Mouse (Mus musculus) neural tube, embryonic 14.5 days (tissue): ENCODE data around the gene Zfp810. TPM values are rescaled to one million over a fixed set of nuclear protein-coding genes. Genes with fewer than 3 reads are reported as not detected.
"Not testable (repeated sequence)": the region's sequence is repeated elsewhere in the genome, so short reads cannot be mapped to it uniquely, and the experiment has no call there.

ENCODE experiments used
- ATAC-seq: fragments of 200-750 bp; cut with Nextera tagmentation; 2 replicates; pipeline ENCODE4 v1.8.0; 2017; ENCODE audit warnings: low read depth, mild to moderate bottlenecking, moderate TSS enrichment, moderate library complexity
- H3K27ac ChIP-seq: fragments of 300-500 bp; sonication (generic); 2 replicates; pipeline ENCODE4 v1.5.1; 2014; ENCODE audit warnings: low read depth, mild to moderate bottlenecking, control low read depth, low read length, moderate library complexity, mixed read lengths
- H3K27me3 ChIP-seq: fragments of 300-500 bp; sonication (generic); 2 replicates; pipeline ENCODE4 v1.6.1; 2014; ENCODE audit warnings: low read length; ENCODE audit not compliant: control insufficient read depth, insufficient read depth
- H3K36me3 ChIP-seq: fragments of 300-500 bp; sonication (generic); 2 replicates; pipeline ENCODE4 v1.6.1; 2014; ENCODE audit warnings: low read length, mixed read lengths; ENCODE audit not compliant: control insufficient read depth, insufficient read depth
- H3K4me1 ChIP-seq: fragments of 300-500 bp; sonication (generic); 2 replicates; pipeline ENCODE4 v1.6.1; 2014; ENCODE audit warnings: low read length; ENCODE audit not compliant: control insufficient read depth, insufficient read depth
- H3K4me2 ChIP-seq: fragments of 300-500 bp; sonication (generic); 2 replicates; pipeline ENCODE4 v1.6.1; 2014; ENCODE audit warnings: mild to moderate bottlenecking, low read depth, low read length, control low read depth
- H3K4me3 ChIP-seq: fragments of 300-500 bp; sonication (generic); 2 replicates; pipeline ENCODE4 v1.5.1; 2014; ENCODE audit warnings: low read depth, low read length, control low read depth, mixed read lengths
- H3K9ac ChIP-seq: fragments of 300-500 bp; sonication (generic); replicated peaks from 2 replicates; pipeline ENCODE4 v1.6.1; 2014; ENCODE audit warnings: low read depth, mild to moderate bottlenecking, control low read depth, low read length, mixed read lengths
- H3K9me3 ChIP-seq: fragments of 300-500 bp; sonication (generic); 2 replicates; pipeline ENCODE4 v1.6.1; 2016; ENCODE audit warnings: low read length; ENCODE audit not compliant: control insufficient read depth
- WGBS: fragments of 180-500 bp; shearing (Covaris S2); extraction: QIAGEN DNeasy Blood & Tissue Kit; methylation state at CpG from one replicate; pipeline ENCODE4 v1.1.7; 2014; 5-methylcytosine and 5-hydroxymethylcytosine counted together
- polyA plus RNA-seq: library from polyadenylated mRNA; unstranded; fragments of >200 nt; fragmentation: Nextera tagmentation; extraction: Ambion mirVana; gene quantifications from 2 replicates; pipeline ENCODE4 v1.2.1, GENCODE M21; 2014

The Zfp810 gene
- polyA plus RNA-seq, 1 experiment from 2014 or later: 42.8 TPM

- Histone ChIP-seq H3K4me3 (no peak overlapping the region), H3K9ac (no peak overlapping the region), H3K36me3 (no peaks in the 10 kb centered on the region), H3K4me2 (no peak overlapping the region), H3K27ac (no peak overlapping the region), H3K9me3 (no peaks in the 10 kb centered on the region), H3K27me3 (no peaks in the 10 kb centered on the region), H3K4me1 (peaks cover 4% of the 10 kb centered on the region; the same call in 1 of the 2 replicates)
- 97% methylated on average over 1 of the region's 1 CpGs for WGBS
- ATAC-seq: no peak
Observed at GRCm38 (mm10) chr9:22324579-22324978, 17.1 kb upstream of the Zfp810 start.

GRCm38 (mm10) chr9:22322381-22323211, 15.1 kb upstream of the Zfp810 start:
- Histone ChIP-seq H3K4me2 (no peak overlapping the region), H3K27ac (no peak overlapping the region), H3K9me3 (no peaks in the 10 kb centered on the region), H3K9ac (no peak overlapping the region), H3K27me3 (no peaks in the 10 kb centered on the region), H3K4me3 (no peak overlapping the region), H3K4me1 (peaks cover 4% of the 10 kb centered on the region; the same call in 1 of the 2 replicates), H3K36me3 (no peaks in the 10 kb centered on the region)
- 87% methylated on average over 8 of the region's 8 CpGs for WGBS
- no peak for ATAC-seq

GRCm38 (mm10) chr9:22319109-22319508, 11.7 kb upstream of the Zfp810 start:
- 98% methylated on average over 1 of the region's 1 CpGs for WGBS
- no peak for ATAC-seq
- no peaks in the 10 kb centered on the region for H3K9me3 ChIP-seq
- no peak overlapping the region for H3K4me2 ChIP-seq
- no peak overlapping the region for H3K27ac ChIP-seq
- H3K4me3 ChIP-seq: no peak overlapping the region
- no peaks in the 10 kb centered on the region for H3K27me3 ChIP-seq
- no peak overlapping the region for H3K9ac ChIP-seq
- no peaks in the 10 kb centered on the region for H3K36me3 ChIP-seq
- no peaks in the 10 kb centered on the region for H3K4me1 ChIP-seq

GRCm38 (mm10) chr9:22316047-22316446, 8.6 kb upstream of the Zfp810 start:
- whole genome bisulfite sequencing: 73% methylated on average over 5 of the region's 5 CpGs
- H3K27me3 ChIP-seq, H3K4me1 ChIP-seq, H3K9ac ChIP-seq, H3K36me3 ChIP-seq, H3K4me2 ChIP-seq, H3K4me3 ChIP-seq, ATAC-seq, H3K27ac ChIP-seq, H3K9me3 ChIP-seq: not testable (repeated sequence)

- WGBS: 87% methylated on average over 3 of the region's 3 CpGs
- no peak for ATAC-seq
- H3K27ac ChIP-seq: no peak overlapping the region
- no peaks in the 10 kb centered on the region for H3K9me3 ChIP-seq
- no peak overlapping the region for H3K4me2 ChIP-seq
- no peaks in the 10 kb centered on the region for H3K27me3 ChIP-seq
- H3K4me3 ChIP-seq: no peak overlapping the region
- H3K9ac ChIP-seq: no peak overlapping the region
- no peaks in the 10 kb centered on the region for H3K4me1 ChIP-seq
- no peaks in the 10 kb centered on the region for H3K36me3 ChIP-seq
Observed at GRCm38 (mm10) chr9:22314066-22314465, 6.6 kb upstream of the Zfp810 start.

GRCm38 (mm10) chr9:22313218-22313617, 5.8 kb upstream of the Zfp810 start:
- Histone ChIP-seq H3K9ac (no peak overlapping the region), H3K27me3 (no peaks in the 10 kb centered on the region), H3K4me2 (no peak overlapping the region), H3K27ac (no peak overlapping the region), H3K4me3 (no peak overlapping the region), H3K4me1 (no peaks in the 10 kb centered on the region), H3K36me3 (no peaks in the 10 kb centered on the region), H3K9me3 (no peaks in the 10 kb centered on the region)
- WGBS: 91% methylated on average over 5 of the region's 5 CpGs
- no peak for ATAC-seq

- ATAC-seq: no peak
- H3K36me3 ChIP-seq: peaks cover 3% of the 10 kb centered on the region; the same call in 1 of the 2 replicates
- no peak overlapping the region for H3K4me3 ChIP-seq
- WGBS: 94% methylated on average over 5 of the region's 5 CpGs
- no peaks in the 10 kb centered on the region for H3K27me3 ChIP-seq
- H3K4me2 ChIP-seq: no peak overlapping the region
- 0 out of 2 replicates have a peak, but pooled peaks cover 4% of the 10 kb centered on the region for H3K4me1 ChIP-seq
- H3K9me3 ChIP-seq: no peaks in the 10 kb centered on the region
- no peak overlapping the region for H3K27ac ChIP-seq
- H3K9ac ChIP-seq: no peak overlapping the region
Observed at GRCm38 (mm10) chr9:22309651-22310050, 2.2 kb upstream of the Zfp810 start.

GRCm38 (mm10) chr9:22307920-22308262, 443 bp upstream of the Zfp810 start:
- not testable (repeated sequence) for H3K4me1 ChIP-seq, ATAC-seq, H3K9me3 ChIP-seq, H3K27me3 ChIP-seq
- WGBS: 13% methylated on average over 9 of the region's 9 CpGs
- Histone ChIP-seq H3K9ac (peak overlapping the region; percentile 97), H3K4me2 (peak overlapping the region; percentile 59), H3K4me3 (peak overlapping the region; percentile 60), H3K27ac (peak overlapping the region; percentile 93), H3K36me3 (peaks cover 12% of the 10 kb centered on the region)

- 14% methylated on average over 6 of the region's 6 CpGs for WGBS
- Histone ChIP-seq H3K9me3 (no peaks in the 10 kb centered on the region), H3K4me2 (peak overlapping the region; percentile 59), H3K36me3 (peaks cover 12% of the 10 kb centered on the region), H3K4me3 (peak overlapping the region; percentile 60), H3K4me1 (0 out of 2 replicates have a peak, but pooled peaks cover 4% of the 10 kb centered on the region), H3K27me3 (no peaks in the 10 kb centered on the region), H3K9ac (peak overlapping the region; percentile 97), H3K27ac (peak overlapping the region; percentile 93)
- ATAC-seq: no peak
Observed at GRCm38 (mm10) chr9:22306726-22307125, 722 bp downstream of the Zfp810 start.
